Mouse (Mus musculus): ENCODE measurements at regions not wholly inside any gene's neighbourhood (a gene's known extent, or its start where the extent isn't known, plus 50 kb on each side); places are given as distances from the start of the nearest gene placed in this dataset.
A peak's percentile ranks its signal among the peaks of the same experiment; 100 is the strongest.

DNA sequence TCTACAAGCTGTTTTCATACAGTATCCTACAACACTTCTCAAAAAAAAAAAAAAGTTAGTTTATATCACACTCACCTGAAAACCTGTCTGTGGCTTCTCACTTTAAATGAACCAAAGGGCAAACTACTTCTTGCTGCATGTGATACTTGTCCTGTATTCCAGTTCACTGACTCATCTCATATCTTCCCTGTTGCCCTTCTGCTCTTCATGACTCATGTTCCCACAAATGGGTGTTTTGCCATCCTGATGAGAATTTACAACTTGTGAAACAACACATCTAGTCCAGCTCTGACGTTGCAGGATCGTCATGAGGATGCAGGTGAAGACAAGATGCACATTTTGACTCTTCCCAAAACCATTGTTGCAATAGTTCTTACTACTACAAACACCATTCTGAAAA, 2412.7 kb upstream of the Gm7489 start:
- H3K27me3 ChIP-seq, result no peaks in the 10 kb centered on the region
- no peaks in the 10 kb centered on the region for H3K9me3 ChIP-seq
- no peaks in the 10 kb centered on the region for H3K4me1 ChIP-seq
- no peak overlapping the region for H3K27ac ChIP-seq
- 85% methylated on average over 2 of the region's 2 CpGs for WGBS
- no peak for ATAC-seq (ENCODE audit: low FRiP score, low read depth)
- no peak overlapping the region for H3K4me2 ChIP-seq (replicated peaks)
- no peaks in the 10 kb centered on the region for H3K36me3 ChIP-seq
- no peak overlapping the region for H3K9ac ChIP-seq
- H3K4me3 ChIP-seq, result no peak overlapping the region

DNA sequence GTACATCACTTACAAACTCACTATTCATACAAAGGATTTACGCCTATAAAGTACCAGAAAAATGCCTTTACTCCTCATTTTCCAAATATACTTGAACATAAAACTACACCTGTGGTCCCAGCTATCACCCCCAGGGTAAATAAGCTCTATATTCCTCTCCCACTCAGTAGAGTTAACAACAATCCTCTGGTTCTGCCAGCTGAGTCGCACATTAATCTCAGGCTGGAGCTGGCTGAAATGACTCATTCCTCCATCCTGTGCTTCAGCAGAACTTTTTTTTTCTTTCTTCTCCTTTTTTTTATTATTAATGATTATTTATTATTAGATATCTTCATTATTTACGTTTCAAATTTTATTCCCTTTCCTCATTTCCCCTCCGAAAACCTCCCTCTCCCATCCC, 2402.8 kb upstream of the Gm7489 start:
- no peak overlapping the region for H3K4me2 ChIP-seq (replicated peaks)
- H3K4me1 ChIP-seq, result no peaks in the 10 kb centered on the region
- no peak overlapping the region for H3K27ac ChIP-seq
- ATAC-seq (ENCODE audit: low FRiP score, low read depth), result no peak
- H3K9me3 ChIP-seq, result no peaks in the 10 kb centered on the region
- no peak overlapping the region for H3K9ac ChIP-seq
- WGBS, result 67% methylated on average over 4 of the region's 4 CpGs
- H3K27me3 ChIP-seq, result no peaks in the 10 kb centered on the region
- H3K36me3 ChIP-seq, result no peaks in the 10 kb centered on the region
- H3K4me3 ChIP-seq, result no peak overlapping the region

DNA sequence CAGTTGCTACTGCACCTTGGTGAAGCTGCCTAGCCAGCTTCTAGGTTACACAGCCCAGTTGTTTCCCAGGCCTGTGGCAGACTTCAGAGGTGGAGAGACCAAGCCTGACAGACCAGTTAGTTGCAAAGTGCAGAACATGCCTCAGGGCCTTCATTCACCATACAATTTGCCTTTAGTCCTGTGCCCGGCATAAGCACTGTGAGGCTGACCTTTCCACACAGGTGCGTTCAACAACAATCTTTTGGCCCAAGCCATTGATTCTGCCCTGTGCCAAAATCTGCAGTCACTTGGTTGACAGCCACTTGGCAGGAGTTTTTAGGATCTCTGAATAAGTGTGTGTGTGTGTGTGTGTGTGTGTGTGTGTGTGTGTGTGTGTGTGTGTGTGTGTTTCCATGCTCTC, 2400.5 kb upstream of the Gm7489 start:
- no peak overlapping the region for H3K27ac ChIP-seq
- ATAC-seq (ENCODE audit: low FRiP score, low read depth), result no peak
- H3K27me3 ChIP-seq, result no peaks in the 10 kb centered on the region
- H3K4me2 ChIP-seq (replicated peaks), result no peak overlapping the region
- WGBS, result 86% methylated on average over 2 of the region's 2 CpGs
- no peaks in the 10 kb centered on the region for H3K36me3 ChIP-seq
- no peaks in the 10 kb centered on the region for H3K4me1 ChIP-seq
- no peak overlapping the region for H3K4me3 ChIP-seq
- no peaks in the 10 kb centered on the region for H3K9me3 ChIP-seq
- no peak overlapping the region for H3K9ac ChIP-seq

DNA sequence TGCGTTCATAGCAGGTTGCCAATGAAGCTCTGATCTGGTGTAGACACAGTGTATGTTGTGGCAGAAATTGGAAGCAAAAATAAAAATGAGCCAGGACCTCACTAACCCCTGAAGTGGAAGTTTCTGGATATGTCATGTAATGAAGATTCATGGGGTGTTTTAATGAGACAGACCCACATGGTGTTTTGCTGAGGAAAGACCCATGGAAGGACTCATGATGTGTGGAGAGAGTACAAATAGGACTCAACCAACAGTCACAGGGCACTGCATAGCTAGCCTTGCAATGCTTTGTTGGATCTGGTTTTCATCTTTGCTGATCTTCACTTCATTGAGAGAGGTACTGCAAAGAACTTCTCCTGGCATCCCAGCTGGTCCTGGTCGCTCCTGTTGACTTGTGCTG, 2399.2 kb upstream of the Gm7489 start:
- 80% methylated on average over 2 of the region's 2 CpGs for WGBS
- H3K4me2 ChIP-seq (replicated peaks), result no peak overlapping the region
- no peak overlapping the region for H3K9ac ChIP-seq
- no peaks in the 10 kb centered on the region for H3K36me3 ChIP-seq
- no peak overlapping the region for H3K4me3 ChIP-seq
- no peak overlapping the region for H3K27ac ChIP-seq
- no peaks in the 10 kb centered on the region for H3K9me3 ChIP-seq
- H3K4me1 ChIP-seq, result no peaks in the 10 kb centered on the region
- no peak for ATAC-seq (ENCODE audit: low FRiP score, low read depth)
- no peaks in the 10 kb centered on the region for H3K27me3 ChIP-seq

DNA sequence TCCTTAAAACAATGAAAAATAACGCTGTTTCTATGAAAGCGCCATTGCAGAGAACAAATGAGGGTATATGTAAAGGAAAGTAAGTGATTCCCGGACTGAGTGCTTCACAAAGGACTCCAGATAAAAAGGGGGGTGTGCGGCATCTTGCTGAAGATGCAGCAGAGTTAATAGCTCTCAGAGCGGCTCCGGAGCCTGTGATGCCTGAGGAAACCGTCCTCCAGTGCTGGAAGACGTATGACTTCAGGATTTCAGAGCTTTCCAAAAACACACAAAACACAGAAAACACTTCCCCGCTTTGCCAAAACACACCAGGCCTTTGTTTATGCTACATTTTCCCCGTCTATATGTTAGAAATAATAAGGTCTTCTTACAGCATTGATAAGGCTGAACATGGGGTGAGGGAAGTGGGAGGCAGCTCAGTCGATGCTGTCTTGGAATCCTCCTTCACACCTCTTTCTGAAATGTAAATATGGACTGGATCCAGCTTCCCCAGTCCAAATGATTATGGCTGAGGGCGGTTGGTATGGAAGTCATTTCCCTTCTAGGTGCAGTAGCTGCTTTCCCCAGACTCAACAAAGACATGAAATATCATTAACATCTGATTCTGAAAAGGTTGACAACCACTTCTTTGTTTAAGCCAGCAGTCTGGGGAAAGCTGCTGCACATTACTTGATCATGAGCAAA, 2382.5 kb upstream of the Gm7489 start:
- H3K4me1 ChIP-seq, result peaks cover 39% of the 10 kb centered on the region
- H3K9me3 ChIP-seq, result no peaks in the 10 kb centered on the region
- peak overlapping the region; percentile 54 for H3K4me2 ChIP-seq (replicated peaks)
- peak overlapping the region; percentile 90; the same call in 1 of the 2 replicates for H3K27ac ChIP-seq
- H3K27me3 ChIP-seq, result no peaks in the 10 kb centered on the region
- H3K9ac ChIP-seq, result no peak overlapping the region
- H3K4me3 ChIP-seq, result no peak overlapping the region
- peak; percentile 52 for ATAC-seq (ENCODE audit: low FRiP score, low read depth)
- no peaks in the 10 kb centered on the region for H3K36me3 ChIP-seq
- 45% methylated on average over 12 of the region's 12 CpGs for WGBS

DNA sequence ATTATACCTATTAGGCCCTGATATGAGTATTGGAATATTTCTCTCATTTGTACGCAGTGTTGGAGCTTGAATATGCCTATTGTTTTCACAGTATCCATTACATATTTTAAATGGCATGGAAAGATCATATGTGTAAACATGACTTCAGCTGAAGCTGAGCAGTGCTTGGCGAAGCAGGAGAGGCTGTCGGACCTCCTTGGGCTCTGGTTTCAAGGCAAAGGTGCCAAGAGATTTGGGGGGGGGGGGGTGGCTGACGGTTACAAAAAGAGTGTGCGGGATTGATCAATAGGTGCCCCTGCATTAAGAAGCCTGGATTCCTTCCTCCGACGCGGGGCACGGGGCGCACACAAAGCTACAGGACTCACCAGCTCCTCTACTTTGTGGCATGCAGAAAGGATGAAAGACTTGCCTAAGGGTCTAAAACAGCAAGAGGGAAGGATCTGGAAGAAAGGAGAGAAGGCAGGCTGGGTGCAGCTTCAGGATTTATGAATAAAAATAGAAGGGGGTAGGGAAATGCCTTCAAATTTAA, 2381.9 kb upstream of the Gm7489 start:
- Histone ChIP-seq H3K9ac (0 out of 2 replicates have a peak overlapping the region, but pooled peaks have one; percentile 55), H3K27me3 (no peaks in the 10 kb centered on the region)
- ATAC-seq (ENCODE audit: low FRiP score, low read depth), result peak; percentile 42

DNA sequence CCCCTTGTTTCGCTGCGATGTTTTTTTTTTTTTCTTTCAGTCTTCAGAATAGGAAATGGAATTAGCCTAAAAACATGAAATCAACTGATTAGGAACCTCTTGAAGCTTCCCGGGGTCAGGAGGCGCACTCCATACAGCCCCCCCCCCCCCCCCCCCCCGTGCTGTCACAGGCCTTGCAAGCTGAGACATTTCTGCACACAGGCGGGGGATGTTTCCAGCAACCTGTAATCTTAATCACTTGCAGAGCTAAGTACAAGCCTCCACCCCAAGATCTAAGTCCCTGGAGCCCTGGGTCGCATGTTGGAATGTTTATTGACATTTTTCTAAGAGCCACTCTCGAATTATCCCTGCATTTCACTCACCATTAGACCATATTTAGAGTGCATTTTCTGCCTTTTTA, 2381.4 kb upstream of the Gm7489 start:
- peak overlapping the region; percentile 26; the same call in 1 of the 2 replicates for H3K9ac ChIP-seq
- peak overlapping the region; percentile 54 for H3K4me2 ChIP-seq (replicated peaks)
- peak overlapping the region; percentile 14; the same call in 1 of the 2 replicates for H3K4me3 ChIP-seq

More for the DNA sequence above, 2381.9 kb upstream of the Gm7489 start:
- peak overlapping the region; percentile 90 for H3K27ac ChIP-seq
- H3K36me3 ChIP-seq, result no peaks in the 10 kb centered on the region
- H3K9me3 ChIP-seq, result no peaks in the 10 kb centered on the region
- 14% methylated on average over 10 of the region's 10 CpGs for WGBS
- peak overlapping the region; percentile 54 for H3K4me2 ChIP-seq (replicated peaks)
- H3K4me1 ChIP-seq, result peaks cover 39% of the 10 kb centered on the region
- peak overlapping the region; percentile 14; the same call in 1 of the 2 replicates for H3K4me3 ChIP-seq

DNA sequence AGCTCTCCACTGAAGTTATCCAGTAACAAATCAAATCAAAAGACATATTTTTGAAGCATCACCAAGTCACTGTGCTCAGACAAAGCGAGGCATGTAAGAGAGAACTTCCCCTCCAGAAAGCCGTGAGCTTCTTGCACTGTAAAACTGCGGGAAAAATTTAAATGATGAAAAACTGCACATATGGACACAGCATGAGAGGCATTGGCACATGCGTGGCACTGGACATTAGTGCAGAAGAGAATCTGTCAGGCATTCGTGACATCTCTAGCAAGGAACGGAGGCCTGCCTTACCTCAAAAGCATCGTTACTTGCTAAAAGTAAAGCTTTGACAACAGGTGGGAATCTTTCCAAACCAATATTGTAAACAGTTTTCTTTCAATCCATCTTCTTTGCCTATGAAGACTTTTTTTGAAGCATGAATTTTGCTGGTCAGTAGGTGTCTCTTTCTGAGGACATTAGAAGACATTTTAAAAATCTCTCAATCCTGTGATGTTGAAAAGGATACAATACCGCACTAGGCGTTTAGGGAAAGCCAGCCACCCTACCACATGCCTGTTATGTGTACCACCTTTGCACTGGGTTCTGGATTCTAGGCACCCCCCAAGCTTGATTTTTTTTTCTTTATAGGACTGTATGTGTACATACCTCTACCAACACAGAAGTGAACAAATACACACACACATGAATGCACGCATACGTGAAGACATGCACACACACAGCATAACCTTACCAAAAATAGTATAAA, 2380.5 kb upstream of the Gm7489 start:
- peak overlapping the region; percentile 10; the same call in 1 of the 2 replicates for H3K4me2 ChIP-seq (replicated peaks)
- H3K27ac ChIP-seq, result peak overlapping the region; percentile 79
- no peak overlapping the region for H3K9ac ChIP-seq
- H3K4me1 ChIP-seq, result peaks cover 39% of the 10 kb centered on the region
- H3K4me3 ChIP-seq, result no peak overlapping the region
- no peaks in the 10 kb centered on the region for H3K9me3 ChIP-seq
- ATAC-seq (ENCODE audit: low FRiP score, low read depth), result peak; percentile 52; the same call in 1 of the 2 replicates
- H3K36me3 ChIP-seq, result no peaks in the 10 kb centered on the region
- 38% methylated on average over 11 of the region's 11 CpGs for WGBS
- H3K27me3 ChIP-seq, result no peaks in the 10 kb centered on the region

More for the DNA sequence above, 2381.4 kb upstream of the Gm7489 start:
- H3K9me3 ChIP-seq, result no peaks in the 10 kb centered on the region
- H3K27me3 ChIP-seq, result no peaks in the 10 kb centered on the region
- peak overlapping the region; percentile 90; the same call in 1 of the 2 replicates for H3K27ac ChIP-seq
- H3K4me1 ChIP-seq, result peaks cover 39% of the 10 kb centered on the region
- 10% methylated on average over 8 of the region's 8 CpGs for WGBS
- H3K36me3 ChIP-seq, result no peaks in the 10 kb centered on the region
- ATAC-seq (ENCODE audit: low FRiP score, low read depth), result no peak

DNA sequence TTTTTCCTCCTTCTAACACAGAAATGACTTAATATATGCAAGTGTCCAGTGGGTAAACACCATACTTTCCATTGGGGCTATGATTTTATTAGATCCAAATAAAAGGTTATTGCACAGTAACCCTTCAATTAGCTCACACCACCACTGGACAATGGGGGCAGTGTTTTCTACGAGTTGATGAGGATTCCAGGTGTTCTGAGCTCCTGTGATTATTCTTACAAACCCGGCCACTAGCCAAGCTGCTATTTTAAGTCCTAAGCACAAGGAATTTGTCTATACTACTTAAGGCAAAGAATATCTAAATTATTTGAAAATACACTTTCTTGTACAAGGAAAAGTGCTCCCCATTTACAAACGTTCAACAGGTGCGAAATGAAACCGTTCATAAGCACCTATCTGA, 2379.9 kb upstream of the Gm7489 start:
- Histone ChIP-seq H3K9me3 (no peaks in the 10 kb centered on the region), H3K4me3 (no peak overlapping the region), H3K36me3 (no peaks in the 10 kb centered on the region), H3K27ac (peak overlapping the region; percentile 79; the same call in 1 of the 2 replicates), H3K27me3 (no peaks in the 10 kb centered on the region), H3K9ac (no peak overlapping the region), H3K4me2 (replicated peaks) (peak overlapping the region; percentile 17; the same call in 1 of the 2 replicates), H3K4me1 (peaks cover 39% of the 10 kb centered on the region)
- ATAC-seq (ENCODE audit: low FRiP score, low read depth), result no peak
- 36% methylated on average over 5 of the region's 5 CpGs for WGBS

DNA sequence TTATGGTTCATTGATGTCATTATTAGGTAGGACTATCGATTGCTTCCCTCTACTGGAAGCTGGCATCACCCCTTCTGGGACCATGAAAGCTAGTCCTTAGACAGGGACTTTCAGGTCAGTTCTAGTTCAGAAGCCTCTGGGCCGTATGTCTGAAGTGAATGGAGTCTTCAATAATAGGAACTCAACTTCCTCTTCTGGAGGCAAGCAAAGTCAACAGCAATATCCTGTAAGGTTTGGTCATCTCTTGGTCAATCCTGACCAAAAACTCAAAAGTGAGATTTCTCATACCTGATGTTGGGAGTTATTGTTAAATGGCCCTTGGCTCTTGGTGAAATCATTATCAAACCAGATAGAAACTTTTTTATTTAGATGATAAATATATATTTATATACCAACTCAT, 2377.6 kb upstream of the Gm7489 start:
- no peak overlapping the region for H3K4me2 ChIP-seq (replicated peaks)
- no peaks in the 10 kb centered on the region for H3K36me3 ChIP-seq
- 91% methylated on average over 2 of the region's 2 CpGs for WGBS
- peaks cover 39% of the 10 kb centered on the region for H3K4me1 ChIP-seq
- no peak overlapping the region for H3K9ac ChIP-seq
- no peak overlapping the region for H3K27ac ChIP-seq
- H3K9me3 ChIP-seq, result no peaks in the 10 kb centered on the region
- ATAC-seq (ENCODE audit: low FRiP score, low read depth), result no peak
- no peak overlapping the region for H3K4me3 ChIP-seq
- H3K27me3 ChIP-seq, result no peaks in the 10 kb centered on the region

DNA sequence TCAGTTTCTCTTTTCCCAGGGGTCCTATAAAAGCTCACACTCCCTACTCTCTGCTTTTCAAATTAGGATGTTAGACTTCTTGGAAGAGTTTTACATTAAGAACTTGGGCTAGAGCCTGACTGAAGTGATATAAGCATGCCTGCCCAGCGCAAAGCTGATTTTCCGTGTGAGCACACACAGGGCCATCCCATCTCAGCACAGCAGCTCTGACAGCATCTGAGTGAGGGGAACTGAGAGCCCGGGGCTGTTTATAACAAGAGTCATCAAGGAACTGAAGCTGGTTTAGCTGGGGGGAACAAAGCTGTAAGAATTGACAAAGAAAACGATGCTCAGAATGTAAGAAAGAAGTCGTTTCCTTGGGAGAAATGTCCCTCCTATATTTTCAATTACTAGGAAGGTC, 2373.4 kb upstream of the Gm7489 start:
- H3K36me3 ChIP-seq, result no peaks in the 10 kb centered on the region
- no peak overlapping the region for H3K4me3 ChIP-seq
- H3K27me3 ChIP-seq, result no peaks in the 10 kb centered on the region
- no peak overlapping the region for H3K9ac ChIP-seq
- peaks cover 6% of the 10 kb centered on the region for H3K4me1 ChIP-seq
- peak; percentile 44; the same call in 1 of the 2 replicates for ATAC-seq (ENCODE audit: low FRiP score, low read depth)
- no peaks in the 10 kb centered on the region for H3K9me3 ChIP-seq
- 0 out of 2 replicates have a peak overlapping the region, but pooled peaks have one; percentile 23 for H3K27ac ChIP-seq
- H3K4me2 ChIP-seq (replicated peaks), result no peak overlapping the region
- WGBS, result 7% methylated on average over 5 of the region's 5 CpGs

DNA sequence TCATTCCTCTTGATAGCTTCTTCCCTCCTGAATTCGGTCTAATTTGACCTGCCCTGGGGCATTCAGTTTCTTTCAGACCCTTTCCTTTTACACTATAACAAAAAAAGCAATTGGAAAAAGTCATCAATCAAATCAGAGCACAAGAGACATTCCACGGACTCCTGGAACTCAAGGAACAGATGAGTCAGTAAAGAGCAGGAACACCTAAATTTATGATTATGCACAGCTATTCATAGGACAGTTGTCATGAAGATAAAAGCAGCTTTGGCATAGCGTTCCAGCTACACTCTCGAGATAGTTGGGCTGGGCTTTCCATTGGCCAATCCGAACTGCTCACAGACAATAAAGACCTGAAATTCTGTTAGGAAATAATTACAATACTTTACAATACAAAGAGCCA, 2348.4 kb upstream of the Gm7489 start:
- Histone ChIP-seq H3K9me3 (no peaks in the 10 kb centered on the region), H3K27me3 (no peaks in the 10 kb centered on the region), H3K4me3 (no peak overlapping the region), H3K4me1 (no peaks in the 10 kb centered on the region), H3K4me2 (replicated peaks) (no peak overlapping the region), H3K36me3 (no peaks in the 10 kb centered on the region), H3K9ac (no peak overlapping the region), H3K27ac (no peak overlapping the region)
- ATAC-seq (ENCODE audit: low FRiP score, low read depth), result no peak
- 46% methylated on average over 5 of the region's 5 CpGs for WGBS

Data from limb, embryonic 13.5 days (tissue).